ENCODE assay signal across 15 mouse cellular contexts in the genomic region with DNA sequence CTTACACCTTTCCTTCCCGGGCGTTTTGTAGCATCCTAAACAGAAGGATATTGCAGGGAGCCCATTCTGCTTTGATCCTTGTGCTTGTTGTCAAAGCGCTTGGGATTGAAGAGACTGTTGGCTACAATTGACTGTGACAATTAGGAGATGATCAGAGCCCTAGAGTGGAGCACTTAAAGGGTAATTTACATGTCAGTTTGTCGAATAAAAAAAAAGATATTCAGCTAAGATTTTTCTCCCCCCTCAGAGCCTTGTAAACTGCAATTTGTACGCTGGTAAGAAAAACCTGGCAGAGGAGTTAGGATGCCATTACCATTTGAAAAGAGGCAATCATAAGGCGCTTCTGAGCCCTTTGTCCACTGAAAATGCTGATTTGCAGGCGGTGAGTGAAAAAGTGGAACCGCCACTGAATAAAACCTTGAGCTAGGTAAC. TPM values are rescaled to one million over a fixed set of nuclear protein-coding genes. Genes with fewer than 3 reads are reported as not detected.
DNase-seq lines count a peak whose midpoint lies in the region; ATAC-seq and TF ChIP-seq lines count a peak whose summit lies in the region.
"Had no signal": no experiment of that assay in that cellular context is flagged by ENCODE, and none has a peak within 500 bp of the region (broad histone marks: within the 10 kb centered on the region; RNA-seq: fewer than 3 reads in every experiment).

No protein-coding gene starts in this region.

- no peak overlapping the region for H3K9ac ChIP-seq in kidney, embryonic 15.5 days
- H3K9ac ChIP-seq in hindbrain, embryonic 13.5 days = no peak overlapping the region
- H3K9ac ChIP-seq in midbrain, embryonic 15.5 days = peak overlapping the region; percentile 17; the same call in 1 of the 2 replicates
- H3K9ac ChIP-seq: embryonic facial prominence, embryonic 15.5 days; stomach, embryonic 15.5 days had no signal

- no peaks in the 10 kb centered on the region for H3K36me3 ChIP-seq in kidney, embryonic 15.5 days
- no peaks in the 10 kb centered on the region for H3K36me3 ChIP-seq in hindbrain, embryonic 13.5 days
- no peaks in the 10 kb centered on the region for H3K36me3 ChIP-seq in midbrain, embryonic 15.5 days (replicated peaks)
- H3K36me3 ChIP-seq: embryonic facial prominence, embryonic 15.5 days; stomach, embryonic 15.5 days had no signal

- no peaks in the 10 kb centered on the region for H3K27me3 ChIP-seq in kidney, embryonic 15.5 days
- H3K27me3 ChIP-seq in hindbrain, embryonic 13.5 days = no peaks in the 10 kb centered on the region
- no peaks in the 10 kb centered on the region for H3K27me3 ChIP-seq in midbrain, embryonic 15.5 days (replicated peaks)
- H3K27me3 ChIP-seq: embryonic facial prominence, embryonic 15.5 days; stomach, embryonic 15.5 days had no signal

- no peaks in the 10 kb centered on the region for H3K4me1 ChIP-seq in kidney, embryonic 15.5 days
- no peaks in the 10 kb centered on the region for H3K4me1 ChIP-seq in cortical plate, adult 2 months (ENCODE audit: control insufficient read depth, insufficient read depth, low read length)
- peaks cover 11% of the 10 kb centered on the region; the same call in 1 of the 2 replicates for H3K4me1 ChIP-seq in hindbrain, embryonic 13.5 days (replicated peaks)
- H3K4me1 ChIP-seq in midbrain, embryonic 15.5 days = peaks cover 10% of the 10 kb centered on the region
- no peaks in the 10 kb centered on the region for H3K4me1 ChIP-seq in lung, adult 2 months (ENCODE audit: control insufficient read depth, insufficient read depth, low read length)
- H3K4me1 ChIP-seq: embryonic facial prominence, embryonic 15.5 days; stomach, embryonic 15.5 days had no signal

- no peak for TF ChIP-seq POLR2A in cortical plate, adult 2 months (IDR thresholded peaks at IDR 0.05; ENCODE audit: extremely low read depth, insufficient read depth, low read length)
- TF ChIP-seq POLR2A in lung, adult 2 months (IDR thresholded peaks at IDR 0.05; ENCODE audit: borderline replicate concordance, extremely low read depth, low read depth, low read length) = no peak

- H3K9me3 ChIP-seq in kidney, embryonic 15.5 days (replicated peaks) = no peaks in the 10 kb centered on the region
- no peaks in the 10 kb centered on the region for H3K9me3 ChIP-seq in hindbrain, embryonic 13.5 days
- no peaks in the 10 kb centered on the region for H3K9me3 ChIP-seq in midbrain, embryonic 15.5 days
- H3K9me3 ChIP-seq: embryonic facial prominence, embryonic 15.5 days; stomach, embryonic 15.5 days had no signal

- TF ChIP-seq CTCF in cortical plate, adult 2 months (IDR thresholded peaks at IDR 0.05; ENCODE audit: extremely low read depth, insufficient read depth, low read length) = no peak
- no peak for TF ChIP-seq CTCF in lung, adult 2 months (IDR thresholded peaks at IDR 0.05; ENCODE audit: insufficient read depth, low read length)

- H3K4me3 ChIP-seq in kidney, embryonic 15.5 days (replicated peaks) = no peak overlapping the region
- peak overlapping the region; percentile 28; the same call in 1 of the 2 replicates for H3K4me3 ChIP-seq in cortical plate, adult 2 months (ENCODE audit: insufficient read depth, low read length)
- peak overlapping the region; percentile 11 for H3K4me3 ChIP-seq in hindbrain, embryonic 13.5 days
- H3K4me3 ChIP-seq in midbrain, embryonic 15.5 days = peak overlapping the region; percentile 20
- no peak overlapping the region for H3K4me3 ChIP-seq in lung, adult 2 months (replicated peaks; ENCODE audit: extremely low read depth, low read depth, low read length)
- H3K4me3 ChIP-seq: embryonic facial prominence, embryonic 15.5 days; stomach, embryonic 15.5 days had no signal

- WGBS in kidney, embryonic 15.5 days = 31% methylated on average over 8 of the region's 8 CpGs
- 9% methylated on average over 8 of the region's 8 CpGs for WGBS in hindbrain, embryonic 13.5 days
- WGBS in midbrain, embryonic 15.5 days = 5% methylated on average over 8 of the region's 8 CpGs
- WGBS in lung, adult 2 months = 64% methylated on average over 8 of the region's 8 CpGs

- no peak overlapping the region for H3K27ac ChIP-seq in kidney, embryonic 15.5 days
- H3K27ac ChIP-seq in cortical plate, adult 2 months (ENCODE audit: insufficient read depth, low read length) = no peak overlapping the region
- H3K27ac ChIP-seq in hindbrain, embryonic 13.5 days = no peak overlapping the region
- peak overlapping the region; percentile 42; the same call in 1 of the 2 replicates for H3K27ac ChIP-seq in midbrain, embryonic 15.5 days
- H3K27ac ChIP-seq: embryonic facial prominence, embryonic 15.5 days; stomach, embryonic 15.5 days had no signal

- H3K4me2 ChIP-seq in kidney, embryonic 15.5 days = peak overlapping the region; percentile 18; the same call in 1 of the 2 replicates
- peak overlapping the region; percentile 45 for H3K4me2 ChIP-seq in hindbrain, embryonic 13.5 days
- H3K4me2 ChIP-seq in midbrain, embryonic 15.5 days = peak overlapping the region; percentile 52
- H3K4me2 ChIP-seq: embryonic facial prominence, embryonic 15.5 days; stomach, embryonic 15.5 days had no signal

- ATAC-seq in kidney, embryonic 15.5 days (replicated peaks; ENCODE audit: low FRiP score) = no peak
- no peak for ATAC-seq in hindbrain, embryonic 13.5 days (ENCODE audit: low FRiP score)
- peak; percentile 60 for ATAC-seq in midbrain, embryonic 15.5 days (replicated peaks)

- no peak for DNase-seq in kidney, adult 9 months
- DNase-seq in layer of hippocampus, postnatal 25 days (ENCODE audit: extremely low spot score in 1 of 2, low spot score in 1 of 2) = no peak
- DNase-seq in lung, adult 2 months = no peak
- DNase-seq in layer of hippocampus, adult 11-12 months (ENCODE audit: low spot score) = no peak
- DNase-seq: adrenal gland, postnatal 25 days; B cell, adult 2 months; kidney, postnatal 25 days; right cerebral cortex, postnatal 4 days; thymus, postnatal 4 days had no signal

RNA-seq across cellular contexts. Expression of a gene that starts 41.2 kb away (rescaled TPM):
- polyA plus RNA-seq in kidney, embryonic 15.5 days (2015; fragmentation: Nextera tagmentation; extraction: Ambion mirVana) = 51.1 and 57.1 TPM in 2 replicates
- polyA plus RNA-seq in cortical plate, adult 2 months (2012; rRNA removed) = 63.2 and 65.4 TPM in 2 replicates
- 50.4 and 57.4 TPM in 2 replicates for polyA plus RNA-seq in hindbrain, embryonic 13.5 days (2015; fragmentation: Nextera tagmentation; extraction: Ambion mirVana)
- 30.8 and 31.5 TPM in 2 replicates for polyA plus RNA-seq in midbrain, embryonic 15.5 days (2015; fragmentation: Nextera tagmentation; extraction: Ambion mirVana)
- 100 to 1,000 TPM; 365 to 458 TPM for total RNA-seq in layer of hippocampus, postnatal 25 days (2021)
- polyA plus RNA-seq in lung, adult 2 months (2012; rRNA removed) = 26.1 and 59.0 TPM in 2 replicates

Comparison
In these comparisons a context has a peak if more than half of its experiments do, and no peak if none do; other contexts are left out.
1. H3K4me3 ChIP-seq: peak in cortical plate, adult 2 months (single experiment), hindbrain, embryonic 13.5 days (single experiment) and midbrain, embryonic 15.5 days (single experiment); none in kidney, embryonic 15.5 days (single experiment) and lung, adult 2 months (single experiment).
2. Peak in every context shown above with its lines, with median percentiles within 50 percentile points of each other: H3K4me2 ChIP-seq.